Mouse (Mus musculus): ENCODE measurements around the gene Kat6b. TPM values are rescaled to one million over a fixed set of nuclear protein-coding genes. Genes with fewer than 3 reads are reported as not detected.

Kat6b gene
- polyA plus RNA-seq, 1 experiment from 2014 or later: 9.4 TPM

GRCm38 (mm10) chr14:21563584-21564118 lies 82.4 kb downstream of the Kat6b start:
- Histone ChIP-seq H3K36me3 (no peaks in the 10 kb centered on the region), H3K4me2 (no peak overlapping the region), H3K4me1 (replicated peaks) (peaks cover 46% of the 10 kb centered on the region), H3K9me3 (replicated peaks) (no peaks in the 10 kb centered on the region), H3K4me3 (no peak overlapping the region), H3K27me3 (no peaks in the 10 kb centered on the region), H3K27ac (no peak overlapping the region), H3K9ac (no peak overlapping the region)
- no peak for ATAC-seq (replicated peaks; ENCODE audit: insufficient number of reproducible peaks, insufficient read depth, low FRiP score, low read depth)
- 63% methylated on average over 4 of the region's 4 CpGs for WGBS

GRCm38 (mm10) chr14:21565541-21566353 lies 84.5 kb downstream of the Kat6b start:
- H3K27me3 ChIP-seq: no peaks in the 10 kb centered on the region
- 82% methylated on average over 10 of the region's 10 CpGs for WGBS
- no peak overlapping the region for H3K27ac ChIP-seq
- H3K4me3 ChIP-seq: no peak overlapping the region
- H3K36me3 ChIP-seq: no peaks in the 10 kb centered on the region
- no peaks in the 10 kb centered on the region for H3K9me3 ChIP-seq (replicated peaks)
- H3K4me1 ChIP-seq (replicated peaks): peaks cover 27% of the 10 kb centered on the region
- no peak overlapping the region for H3K9ac ChIP-seq
- no peak for ATAC-seq (replicated peaks; ENCODE audit: insufficient number of reproducible peaks, insufficient read depth, low FRiP score, low read depth)
- H3K4me2 ChIP-seq: no peak overlapping the region

GRCm38 (mm10) chr14:21567293-21567984 lies 86.2 kb downstream of the Kat6b start:
- Histone ChIP-seq H3K27me3 (no peaks in the 10 kb centered on the region), H3K27ac (no peak overlapping the region), H3K9ac (no peak overlapping the region), H3K4me1 (replicated peaks) (peaks cover 28% of the 10 kb centered on the region), H3K36me3 (no peaks in the 10 kb centered on the region), H3K9me3 (replicated peaks) (no peaks in the 10 kb centered on the region), H3K4me3 (no peak overlapping the region), H3K4me2 (no peak overlapping the region)
- 88% methylated on average over 7 of the region's 7 CpGs for WGBS
- ATAC-seq (replicated peaks; ENCODE audit: insufficient number of reproducible peaks, insufficient read depth, low FRiP score, low read depth): no peak

GRCm38 (mm10) chr14:21568821-21569220 lies 87.6 kb downstream of the Kat6b start:
- H3K9ac ChIP-seq: no peak overlapping the region
- no peak overlapping the region for H3K27ac ChIP-seq
- H3K4me3 ChIP-seq: no peak overlapping the region
- H3K36me3 ChIP-seq: no peaks in the 10 kb centered on the region
- peaks cover 25% of the 10 kb centered on the region for H3K4me1 ChIP-seq (replicated peaks)
- 87% methylated on average over 7 of the region's 7 CpGs for WGBS
- no peaks in the 10 kb centered on the region for H3K9me3 ChIP-seq (replicated peaks)
- no peak for ATAC-seq (replicated peaks; ENCODE audit: insufficient number of reproducible peaks, insufficient read depth, low FRiP score, low read depth)
- H3K4me2 ChIP-seq: no peak overlapping the region
- H3K27me3 ChIP-seq: no peaks in the 10 kb centered on the region

- WGBS: 64% methylated on average over 8 of the region's 8 CpGs
- no peak overlapping the region for H3K27ac ChIP-seq
Observed at GRCm38 (mm10) chr14:21574686-21575309, 93.6 kb downstream of the Kat6b start.

GRCm38 (mm10) chr14:21576867-21577266 lies 95.6 kb downstream of the Kat6b start:
- Histone ChIP-seq H3K4me1 (replicated peaks) (peaks cover 41% of the 10 kb centered on the region), H3K4me2 (no peak overlapping the region), H3K36me3 (no peaks in the 10 kb centered on the region), H3K4me3 (no peak overlapping the region), H3K27ac (no peak overlapping the region), H3K27me3 (no peaks in the 10 kb centered on the region), H3K9me3 (replicated peaks) (no peaks in the 10 kb centered on the region), H3K9ac (no peak overlapping the region)
- 83% methylated on average over 8 of the region's 8 CpGs for WGBS
- ATAC-seq (replicated peaks; ENCODE audit: insufficient number of reproducible peaks, insufficient read depth, low FRiP score, low read depth): no peak

More at GRCm38 (mm10) chr14:21574686-21575309, 93.6 kb downstream of the Kat6b start:
- H3K9ac ChIP-seq: no peak overlapping the region
- ATAC-seq (replicated peaks; ENCODE audit: insufficient number of reproducible peaks, insufficient read depth, low FRiP score, low read depth): no peak
- H3K4me2 ChIP-seq: no peak overlapping the region
- no peaks in the 10 kb centered on the region for H3K27me3 ChIP-seq
- no peaks in the 10 kb centered on the region for H3K36me3 ChIP-seq
- H3K4me1 ChIP-seq (replicated peaks): peaks cover 30% of the 10 kb centered on the region
- H3K9me3 ChIP-seq (replicated peaks): no peaks in the 10 kb centered on the region
- H3K4me3 ChIP-seq: no peak overlapping the region

GRCm38 (mm10) chr14:21581198-21581597 lies 100.0 kb downstream of the Kat6b start:
- Histone ChIP-seq H3K9ac (no peak overlapping the region; the same call in 1 of the 2 replicates), H3K36me3 (no peaks in the 10 kb centered on the region), H3K4me3 (no peak overlapping the region), H3K27ac (0 out of 2 replicates have a peak overlapping the region, but pooled peaks have one; percentile 8), H3K4me2 (no peak overlapping the region), H3K27me3 (no peaks in the 10 kb centered on the region), H3K4me1 (replicated peaks) (peaks cover 65% of the 10 kb centered on the region), H3K9me3 (replicated peaks) (no peaks in the 10 kb centered on the region)
- 17% methylated on average over 4 of the region's 4 CpGs for WGBS
- no peak for ATAC-seq (replicated peaks; ENCODE audit: insufficient number of reproducible peaks, insufficient read depth, low FRiP score, low read depth)

- Histone ChIP-seq H3K27ac (peak overlapping the region; percentile 82; the same call in 1 of the 2 replicates), H3K9me3 (replicated peaks) (no peaks in the 10 kb centered on the region), H3K4me1 (replicated peaks) (peaks cover 73% of the 10 kb centered on the region), H3K4me2 (no peak overlapping the region), H3K27me3 (no peaks in the 10 kb centered on the region), H3K9ac (no peak overlapping the region), H3K4me3 (no peak overlapping the region), H3K36me3 (no peaks in the 10 kb centered on the region)
- WGBS: 90% methylated on average over 3 of the region's 3 CpGs
- ATAC-seq (replicated peaks; ENCODE audit: insufficient number of reproducible peaks, insufficient read depth, low FRiP score, low read depth): no peak
Observed at GRCm38 (mm10) chr14:21582301-21582700, 101.1 kb downstream of the Kat6b start.

- ATAC-seq (replicated peaks; ENCODE audit: insufficient number of reproducible peaks, insufficient read depth, low FRiP score, low read depth): peak; percentile 87
- Histone ChIP-seq H3K4me1 (replicated peaks) (peaks cover 71% of the 10 kb centered on the region), H3K27me3 (no peaks in the 10 kb centered on the region), H3K4me2 (0 out of 2 replicates have a peak overlapping the region, but pooled peaks have one; percentile 23), H3K27ac (peak overlapping the region; percentile 82), H3K9ac (no peak overlapping the region), H3K4me3 (no peak overlapping the region), H3K9me3 (replicated peaks) (no peaks in the 10 kb centered on the region), H3K36me3 (no peaks in the 10 kb centered on the region)
- 37% methylated on average over 6 of the region's 6 CpGs for WGBS
Observed at GRCm38 (mm10) chr14:21583051-21583450, 101.8 kb downstream of the Kat6b start.

- H3K36me3 ChIP-seq: no peaks in the 10 kb centered on the region
- peak overlapping the region; percentile 15; the same call in 1 of the 2 replicates for H3K27ac ChIP-seq
- no peaks in the 10 kb centered on the region for H3K9me3 ChIP-seq (replicated peaks)
- H3K4me2 ChIP-seq: no peak overlapping the region
- H3K4me3 ChIP-seq: no peak overlapping the region
- H3K9ac ChIP-seq: no peak overlapping the region
- WGBS: 76% methylated on average over 5 of the region's 5 CpGs
- peaks cover 65% of the 10 kb centered on the region for H3K4me1 ChIP-seq (replicated peaks)
- ATAC-seq (replicated peaks; ENCODE audit: insufficient number of reproducible peaks, insufficient read depth, low FRiP score, low read depth): no peak
- no peaks in the 10 kb centered on the region for H3K27me3 ChIP-seq
Observed at GRCm38 (mm10) chr14:21583868-21584267, 102.6 kb downstream of the Kat6b start.

Measured in heart, embryonic 15.5 days (tissue).